Mouse (Mus musculus): ENCODE measurements around the gene Polr3a.
"Not testable (repeated sequence)": the region's sequence is repeated elsewhere in the genome, so short reads cannot be mapped to it uniquely, and the experiment has no call there.

Polr3a gene

GRCm38 (mm10) chr14:24491266-24491981, 4.6 kb upstream of the Polr3a start:
- DNase-seq: no peak

- peak; percentile 96 for DNase-seq
These were observed 3.8 kb upstream of the Polr3a start for GRCm38 (mm10) chr14:24490468-24491265.

- DNase-seq: not testable (repeated sequence)
These were observed 2.9 kb upstream of the Polr3a start for GRCm38 (mm10) chr14:24489772-24490171.

- no peak for DNase-seq
These were observed 554 bp downstream of the Polr3a start for GRCm38 (mm10) chr14:24486241-24486767.

GRCm38 (mm10) chr14:24468806-24469205, 18.1 kb downstream of the Polr3a start:
- no peak for DNase-seq

- no peak for DNase-seq
These were observed 28.7 kb downstream of the Polr3a start for GRCm38 (mm10) chr14:24458191-24458590.

- DNase-seq: not testable (repeated sequence)
These were observed 43.3 kb downstream of the Polr3a start for GRCm38 (mm10) chr14:24443529-24443928.
